Mouse (Mus musculus) forebrain, postnatal 0 days (tissue): ENCODE results near the gene Nt5c3. TPM values are rescaled to one million over a fixed set of nuclear protein-coding genes. Genes with fewer than 3 reads are reported as not detected.

ENCODE experiments used
- ATAC-seq: fragments of 200-750 bp; cut with Nextera tagmentation; 2 replicates; pipeline ENCODE4 v1.8.0; 2017; ENCODE audit warnings: mild to moderate bottlenecking, moderate library complexity
- DNase-seq: peaks from one replicate; pipeline ENCODE4 v3.0.0-alpha.2; 2015
- H3K27ac ChIP-seq: fragments of 300-500 bp; sonication (generic); 2 replicates; pipeline ENCODE4 v1.5.1; 2014; ENCODE audit warnings: low read depth, mild to moderate bottlenecking, antibody characterized with exemption, low read length, moderate library complexity, mixed read lengths
- H3K27me3 ChIP-seq: fragments of 300-500 bp; sonication (generic); 2 replicates; pipeline ENCODE4 v1.6.1; 2014; ENCODE audit warnings: mild to moderate bottlenecking, low read length, mixed read lengths; ENCODE audit not compliant: insufficient read depth
- H3K36me3 ChIP-seq: fragments of 300-500 bp; sonication (generic); 2 replicates; pipeline ENCODE4 v1.6.1; 2014; ENCODE audit warnings: mild to moderate bottlenecking, moderate library complexity; ENCODE audit not compliant: insufficient read depth
- H3K4me1 ChIP-seq: fragments of 300-500 bp; sonication (generic); 2 replicates; pipeline ENCODE4 v1.6.1; 2014; ENCODE audit warnings: antibody characterized with exemption; ENCODE audit not compliant: insufficient read depth
- H3K4me2 ChIP-seq: fragments of 300-500 bp; sonication (generic); 2 replicates; pipeline ENCODE4 v1.6.1; 2014; ENCODE audit warnings: low read depth, mild to moderate bottlenecking, moderate library complexity
- H3K4me3 ChIP-seq: fragments of 300-500 bp; sonication (generic); 2 replicates; pipeline ENCODE4 v1.5.1; 2014; ENCODE audit warnings: low read depth, low read length, mixed read lengths
- H3K9ac ChIP-seq: fragments of 300-500 bp; sonication (generic); 2 replicates; pipeline ENCODE4 v1.6.1; 2014; ENCODE audit warnings: mild to moderate bottlenecking
- H3K9me3 ChIP-seq: fragments of 300-500 bp; sonication (generic); 2 replicates; pipeline ENCODE4 v1.6.1; 2016; ENCODE audit warnings: low read length
- CTCF ChIP-seq: sonication (generic); IDR thresholded peaks from 2 replicates; pipeline ENCODE4 v1.5.1; 2016; ENCODE audit warnings: antibody characterized with exemption, control low read depth, low read depth
- WGBS: fragments of 180-500 bp; shearing (Covaris S2); extraction: QIAGEN DNeasy Blood & Tissue Kit; methylation state at CpG from one replicate; pipeline ENCODE4 v1.1.7; 2014; 5-methylcytosine and 5-hydroxymethylcytosine counted together
- polyA plus RNA-seq: library from polyadenylated mRNA; unstranded; fragments of >200 nt; fragmentation: Nextera tagmentation; extraction: Ambion mirVana; gene quantifications from 2 replicates; pipeline ENCODE4 v1.2.1, GENCODE M21; 2015
- total RNA-seq: library from RNA; depleted of rRNA; stranded (reverse); fragments of >200 nt; gene quantifications from 2 replicates; pipeline ENCODE4 v1.2.3, GENCODE M21; 2014; rRNA removed

Nt5c3 gene
- total RNA-seq (114 and 119 TPM in 2 replicates), polyA plus RNA-seq (197 and 225 TPM in 2 replicates)

DNA sequence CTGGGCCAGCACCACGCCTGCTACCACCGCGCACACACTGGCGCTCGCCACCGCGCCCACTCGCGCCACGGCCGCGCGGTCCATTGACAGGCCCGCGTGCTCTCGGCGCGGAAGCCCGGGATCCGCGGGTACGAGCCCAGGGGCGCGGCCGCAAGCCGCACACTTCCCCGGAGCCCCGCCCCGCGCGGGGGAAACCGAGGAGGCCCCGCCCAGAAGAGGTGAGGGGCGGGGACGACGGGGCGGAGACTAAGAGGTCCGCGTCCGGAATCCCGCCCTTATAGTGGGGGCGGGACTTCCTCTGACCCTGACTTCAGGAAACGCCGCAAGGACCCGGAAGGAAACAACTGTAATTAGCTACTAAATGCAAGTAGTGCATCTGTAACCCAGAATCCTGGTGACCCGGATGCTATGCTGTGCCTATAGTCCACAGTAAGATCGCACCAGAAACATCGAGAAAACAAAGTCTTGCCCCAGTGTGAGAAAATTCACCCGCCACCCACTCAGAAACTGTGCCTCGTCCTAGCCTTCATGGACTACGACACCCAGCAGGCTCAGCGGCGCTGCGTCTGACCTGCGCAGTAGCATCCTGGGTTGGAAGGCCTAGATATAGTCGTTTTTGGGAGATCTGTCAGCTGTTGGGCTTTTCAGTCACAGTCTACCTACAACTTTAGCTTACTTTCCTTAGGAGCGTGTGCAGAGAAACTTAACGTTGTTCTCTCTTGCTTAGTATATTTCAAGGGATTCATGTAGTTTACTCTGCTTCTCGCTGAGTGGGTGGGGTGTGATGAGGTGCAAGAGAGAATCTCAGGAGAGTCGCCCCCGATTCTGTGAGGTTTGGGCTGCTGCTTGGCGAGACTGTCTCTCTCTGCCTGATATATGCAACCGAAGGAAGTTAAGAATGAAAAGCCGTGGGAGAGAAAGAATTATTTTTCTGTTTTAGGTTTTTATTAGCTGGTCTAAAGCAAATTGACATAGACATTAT is at the start of gene Nt5c3, which contains the start of gene Vmn1r4:
Gene Nt5c3, minus strand, starts transcription at position 207 of the 982 bp plus-strand sequence.
Gene Vmn1r4, plus strand, starts transcription at position 290 of the 982 bp plus-strand sequence.
- peak within 1 kb of the TSS; percentile 88 for H3K4me3 ChIP-seq
- no peaks in the 10 kb centered on the region for H3K36me3 ChIP-seq
- no peaks in the 10 kb centered on the region for H3K9me3 ChIP-seq
- peak within 1 kb of the TSS; percentile 61 for H3K4me2 ChIP-seq
- 3% methylated on average over 64 of the region's 64 CpGs for WGBS
- no peaks in the 10 kb centered on the region for H3K27me3 ChIP-seq
- peaks cover 13% of the 10 kb centered on the region; the same call in 1 of the 2 replicates for H3K4me1 ChIP-seq
- DNase-seq (peak; percentile 97), ATAC-seq (peak; percentile 96)
- H3K9ac ChIP-seq, result peak within 1 kb of the TSS; percentile 88
- H3K27ac ChIP-seq, result peak within 1 kb of the TSS; percentile 91
- TF ChIP-seq CTCF, result 0 out of 2 replicates have a peak, but pooled peaks have one; percentile 9

DNA sequence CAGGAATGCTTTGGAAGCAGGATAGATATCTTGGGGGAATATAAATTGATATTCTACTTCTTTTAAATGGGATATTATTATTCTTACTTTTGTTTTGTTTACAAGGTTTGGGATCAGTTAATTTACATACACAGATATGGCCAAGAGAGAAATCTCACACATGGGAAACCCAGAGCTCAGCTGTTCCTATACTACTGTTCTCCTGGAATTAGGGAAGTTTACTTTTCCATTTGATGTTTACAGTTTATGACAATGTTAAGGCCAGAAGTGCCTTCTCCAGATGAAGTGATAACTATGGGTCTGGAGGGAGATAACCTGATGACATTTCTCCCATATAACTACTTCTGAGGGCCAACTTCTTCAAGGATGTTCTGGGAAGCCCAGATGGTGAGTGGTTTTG is 46.2 kb upstream of the Nt5c3 start, which contains the start of gene Vmn1r5:
Gene Vmn1r5, plus strand, starts transcription at position 301 of the 400 bp plus-strand sequence.
- H3K36me3 ChIP-seq, result no peaks in the 10 kb centered on the region
- TF ChIP-seq CTCF, result no peak
- no peak within 1 kb of the TSS for H3K4me2 ChIP-seq
- no peaks in the 10 kb centered on the region for H3K27me3 ChIP-seq
- H3K9ac ChIP-seq, result no peak within 1 kb of the TSS
- H3K9me3 ChIP-seq, result no peaks in the 10 kb centered on the region
- no peak for DNase-seq
- H3K4me3 ChIP-seq, result no peak within 1 kb of the TSS
- no peak for ATAC-seq
- H3K27ac ChIP-seq, result no peak within 1 kb of the TSS
- H3K4me1 ChIP-seq, result no peaks in the 10 kb centered on the region

- DNase-seq, result no peak
- no peaks in the 10 kb centered on the region for H3K27me3 ChIP-seq
- H3K4me1 ChIP-seq, result no peaks in the 10 kb centered on the region
- H3K36me3 ChIP-seq, result no peaks in the 10 kb centered on the region
- no peak for TF ChIP-seq CTCF
- no peak overlapping the region for H3K27ac ChIP-seq
- no peak overlapping the region for H3K4me3 ChIP-seq
- H3K9ac ChIP-seq, result no peak overlapping the region
- ATAC-seq, result no peak
- no peaks in the 10 kb centered on the region for H3K9me3 ChIP-seq
- H3K4me2 ChIP-seq, result no peak overlapping the region
- WGBS, result 73% methylated on average over 5 of the region's 5 CpGs
Measured at GRCm38 (mm10) chr6:56956436-56956835, 32.7 kb upstream of the Nt5c3 start.

DNA sequence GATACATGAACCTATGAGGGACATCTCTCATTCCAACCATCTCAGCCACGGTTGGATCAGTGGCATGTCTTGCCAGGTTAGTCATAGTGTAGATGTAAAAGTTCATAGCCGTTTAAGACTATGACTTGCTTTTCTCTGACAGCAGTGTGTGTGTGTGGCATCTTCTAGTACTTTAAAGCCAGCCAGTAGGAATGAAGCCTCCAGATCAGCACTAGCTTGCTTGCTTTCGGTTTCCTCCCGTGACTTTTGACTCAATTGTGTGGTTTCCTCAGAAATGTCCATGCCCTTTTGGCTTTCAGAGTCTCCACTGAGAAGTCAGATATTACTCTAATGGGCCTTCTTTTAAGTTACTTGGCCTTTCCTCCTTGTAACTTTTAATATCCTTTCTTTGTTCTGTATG is 10.6 kb upstream of the Nt5c3 start:
- no peak for TF ChIP-seq CTCF
- ATAC-seq (no peak), DNase-seq (no peak)
- no peaks in the 10 kb centered on the region for H3K9me3 ChIP-seq
- no peak overlapping the region for H3K4me3 ChIP-seq
- H3K36me3 ChIP-seq, result no peaks in the 10 kb centered on the region
- H3K4me2 ChIP-seq, result no peak overlapping the region
- H3K9ac ChIP-seq, result no peak overlapping the region
- no peak overlapping the region for H3K27ac ChIP-seq
- H3K4me1 ChIP-seq, result no peaks in the 10 kb centered on the region
- H3K27me3 ChIP-seq, result no peaks in the 10 kb centered on the region
- 87% methylated on average over 4 of the region's 4 CpGs for WGBS

DNA sequence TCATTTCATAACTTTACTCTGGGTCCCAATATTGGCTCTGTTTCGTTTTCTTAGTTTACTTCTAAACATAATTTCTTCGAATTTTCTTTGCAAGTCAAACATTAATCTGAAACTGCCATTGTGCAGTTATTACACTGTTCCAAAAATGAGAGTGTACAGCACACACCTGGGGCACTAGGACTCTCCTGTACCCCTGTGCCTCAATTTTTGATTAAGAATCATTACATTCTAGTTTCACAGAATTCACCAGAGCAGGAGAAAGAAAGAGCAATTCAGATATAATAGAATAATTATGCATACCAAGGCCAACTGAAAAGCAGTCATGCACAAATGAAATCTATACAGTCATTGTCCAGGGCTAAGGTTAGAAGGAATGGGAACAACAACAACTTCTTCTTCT is 8.7 kb upstream of the Nt5c3 start:
- 74% methylated on average over 2 of the region's 2 CpGs for WGBS
- Histone ChIP-seq H3K36me3 (no peaks in the 10 kb centered on the region), H3K9ac (no peak overlapping the region), H3K27me3 (no peaks in the 10 kb centered on the region), H3K4me3 (no peak overlapping the region), H3K4me1 (no peaks in the 10 kb centered on the region), H3K4me2 (no peak overlapping the region), H3K9me3 (no peaks in the 10 kb centered on the region), H3K27ac (no peak overlapping the region)
- DNase-seq (no peak), ATAC-seq (no peak)
- no peak for TF ChIP-seq CTCF

GRCm38 (mm10) chr6:56931648-56932415 is 8.1 kb upstream of the Nt5c3 start:
- 80% methylated on average over 4 of the region's 4 CpGs for WGBS
- H3K27me3 ChIP-seq, result no peaks in the 10 kb centered on the region

More at GRCm38 (mm10) chr6:56931648-56932415, 8.1 kb upstream of the Nt5c3 start:
- no peak for TF ChIP-seq CTCF
- Histone ChIP-seq H3K9me3 (no peaks in the 10 kb centered on the region), H3K9ac (no peak overlapping the region), H3K4me3 (no peak overlapping the region), H3K27ac (no peak overlapping the region), H3K4me2 (no peak overlapping the region), H3K36me3 (no peaks in the 10 kb centered on the region), H3K4me1 (no peaks in the 10 kb centered on the region)
- DNase-seq (no peak), ATAC-seq (no peak)
